22 mouse cellular contexts compared by ENCODE assay signal in the genomic region with DNA sequence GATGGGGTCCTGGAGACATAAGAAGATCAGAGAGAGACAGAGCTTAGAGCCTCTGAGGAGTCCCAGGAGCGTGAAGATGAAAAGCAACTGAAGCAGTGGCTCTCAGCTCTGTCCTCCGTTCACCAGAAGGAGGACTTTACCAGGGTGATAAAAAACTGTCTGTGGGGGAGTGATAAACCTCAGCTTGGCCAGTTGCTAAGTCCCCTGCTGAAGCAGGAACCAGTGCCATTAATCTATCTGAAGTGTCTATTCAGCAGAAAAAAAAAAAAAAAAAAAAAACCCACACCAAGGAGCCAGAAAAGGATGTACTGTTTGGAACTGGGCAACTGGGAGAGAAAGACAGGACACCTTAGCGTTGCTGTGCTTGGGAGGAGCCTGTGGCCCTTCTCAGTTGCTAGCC. TPM values are rescaled to one million over a fixed set of nuclear protein-coding genes. Genes with fewer than 3 reads are reported as not detected.
A peak's percentile ranks its signal among the peaks of the same experiment; 100 is the strongest.
DNase-seq lines count a peak whose midpoint lies in the region; ATAC-seq and TF ChIP-seq lines count a peak whose summit lies in the region.
"Had no signal": no experiment of that assay in that cellular context is flagged by ENCODE, and none has a peak within 500 bp of the region (broad histone marks: within the 10 kb centered on the region; RNA-seq: fewer than 3 reads in every experiment).

No protein-coding gene starts in this region.

- 10% methylated on average over 3 of the region's 3 CpGs for WGBS in liver, embryonic 12.5 days (ENCODE audit: insufficient replicate concordance)
- 45% methylated on average over 3 of the region's 3 CpGs for WGBS in kidney, adult 2 months

- peak overlapping the region; percentile 54 for H3K4me2 ChIP-seq in liver, embryonic 12.5 days
- H3K4me2 ChIP-seq: heart, embryonic 12.5 days; hindbrain, embryonic 15.5 days; intestine, embryonic 15.5 days; limb, embryonic 12.5 days; lung, embryonic 14.5 days had no signal

- no peak overlapping the region; the same call in 1 of the 2 replicates for H3K9ac ChIP-seq in liver, embryonic 12.5 days
- H3K9ac ChIP-seq: forebrain, postnatal 0 days; heart, embryonic 12.5 days; hindbrain, embryonic 15.5 days; intestine, embryonic 15.5 days; limb, embryonic 12.5 days; lung, embryonic 14.5 days had no signal

- H3K9me3 ChIP-seq in liver, embryonic 12.5 days (replicated peaks), result no peaks in the 10 kb centered on the region
- H3K9me3 ChIP-seq: embryonic facial prominence, embryonic 10.5 days; heart, embryonic 12.5 days; hindbrain, embryonic 15.5 days; intestine, embryonic 15.5 days; limb, embryonic 12.5 days; midbrain, embryonic 10.5 days had no signal

- peaks cover 10% of the 10 kb centered on the region for H3K4me1 ChIP-seq in testis, adult 2 months (ENCODE audit: control insufficient read depth, insufficient read depth, low read length)
- H3K4me1 ChIP-seq in liver, embryonic 12.5 days, result peaks cover 41% of the 10 kb centered on the region
- H3K4me1 ChIP-seq in kidney, adult 2 months (ENCODE audit: control insufficient read depth, insufficient read depth, low read length), result no peaks in the 10 kb centered on the region
- H3K4me1 ChIP-seq: hindbrain, embryonic 15.5 days had no signal

- no peak for TF ChIP-seq POLR2A in testis, adult 2 months (IDR thresholded peaks at IDR 0.05; ENCODE audit: control insufficient read depth, low read depth, low read length)
- TF ChIP-seq POLR2A in kidney, adult 2 months (IDR thresholded peaks at IDR 0.05; ENCODE audit: low read depth, low read length), result no peak

- DNase-seq in testis, postnatal 14 days (ENCODE audit: low spot score), result no peak
- peak; percentile 61 for DNase-seq in c-Kit-positive CD71-positive TER-119-positive erythroid progenitor cells, embryonic 14.5 days (ENCODE audit: low spot score)
- DNase-seq in cerebellum, adult 9-11 months, result no peak
- no peak for DNase-seq in gastrocnemius, postnatal 4 days (ENCODE audit: low spot score in 2 of 2)
- no peak for DNase-seq in kidney, adult 2 months
- DNase-seq: adrenal gland, postnatal 14 days; cerebellum, adult 2 months; forebrain, postnatal 0 days; heart, postnatal 14 days; kidney, postnatal 14 days; layer of hippocampus, adult 9-11 months; lung, embryonic 14.5 days; right cerebral cortex, adult 18-20 months had no signal

- H3K27me3 ChIP-seq in testis, adult 2 months (ENCODE audit: control insufficient read depth, insufficient read depth, low read length), result no peaks in the 10 kb centered on the region
- H3K27me3 ChIP-seq in liver, embryonic 12.5 days (replicated peaks), result peaks cover 52% of the 10 kb centered on the region
- no peaks in the 10 kb centered on the region for H3K27me3 ChIP-seq in kidney, adult 2 months (replicated peaks; ENCODE audit: control insufficient read depth, insufficient read depth, low read length)
- H3K27me3 ChIP-seq: hindbrain, embryonic 15.5 days; intestine, embryonic 15.5 days had no signal

- H3K27ac ChIP-seq in testis, adult 2 months (ENCODE audit: control insufficient read depth, insufficient read depth, low read depth, low read length), result no peak overlapping the region
- peak overlapping the region; percentile 77 for H3K27ac ChIP-seq in liver, embryonic 12.5 days
- no peak overlapping the region for H3K27ac ChIP-seq in kidney, adult 2 months (ENCODE audit: insufficient read depth, low read depth, low read length)
- H3K27ac ChIP-seq: embryonic facial prominence, embryonic 10.5 days; hindbrain, embryonic 15.5 days; intestine, embryonic 15.5 days; limb, embryonic 12.5 days; midbrain, embryonic 10.5 days had no signal

- no peak for TF ChIP-seq CTCF in testis, adult 2 months (IDR thresholded peaks at IDR 0.05; ENCODE audit: control insufficient read depth, insufficient read depth, insufficient replicate concordance, low read depth, low read length)
- TF ChIP-seq CTCF in kidney, adult 2 months (conservative IDR thresholded peaks at IDR 0.05; ENCODE audit: insufficient read depth, insufficient read length, low read depth, low read length), result no peak

- ATAC-seq in liver, embryonic 12.5 days, result peak; percentile 81
- ATAC-seq in megakaryocyte-erythroid progenitor cell, adult 5-6 weeks (replicated peaks; ENCODE audit: low FRiP score, low TSS enrichment, poor library complexity, severe bottlenecking), result peak; percentile 90
- ATAC-seq: forebrain, postnatal 0 days; intestine, embryonic 15.5 days had no signal

- peak overlapping the region; percentile 64 for H3K4me3 ChIP-seq in testis, adult 2 months (ENCODE audit: control insufficient read depth, low read depth, low read length)
- H3K4me3 ChIP-seq in liver, embryonic 12.5 days, result peak overlapping the region; percentile 10; the same call in 1 of the 2 replicates
- no peak overlapping the region for H3K4me3 ChIP-seq in kidney, adult 2 months (ENCODE audit: insufficient read depth, low read depth, low read length)
- H3K4me3 ChIP-seq: embryonic facial prominence, embryonic 10.5 days; heart, embryonic 12.5 days; hindbrain, embryonic 15.5 days; intestine, embryonic 15.5 days; limb, embryonic 12.5 days; midbrain, embryonic 10.5 days had no signal

- H3K36me3 ChIP-seq in testis, adult 2 months (ENCODE audit: control insufficient read depth, insufficient read depth, low read length), result no peaks in the 10 kb centered on the region
- H3K36me3 ChIP-seq in liver, embryonic 12.5 days, result no peaks in the 10 kb centered on the region
- H3K36me3 ChIP-seq in kidney, adult 2 months (ENCODE audit: control insufficient read depth, insufficient read depth, low read length), result no peaks in the 10 kb centered on the region
- H3K36me3 ChIP-seq: embryonic facial prominence, embryonic 10.5 days; heart, embryonic 12.5 days; hindbrain, embryonic 15.5 days; intestine, embryonic 15.5 days; limb, embryonic 12.5 days; midbrain, embryonic 10.5 days had no signal

RNA-seq across cellular contexts. Expression of a gene that starts 23.3 kb away (rescaled TPM):
- 80.8 and 89.0 TPM in 2 replicates for polyA plus RNA-seq in testis, adult 2 months (2012; rRNA removed)
- 15.7 and 15.9 TPM in 2 replicates for polyA plus RNA-seq in liver, embryonic 12.5 days (2016; fragmentation: Nextera tagmentation; extraction: Ambion mirVana)
- 19.9 and 20.9 TPM in 2 replicates for total RNA-seq in megakaryocyte-erythroid progenitor cell, adult 5-6 weeks (2014; fragmentation: Nextera tagmentation)
- 41.5 and 44.8 TPM in 2 replicates for total RNA-seq in megakaryocyte-erythroid progenitor cell, adult 5-6 weeks (2017)
- total RNA-seq in gastrocnemius, postnatal 4 days (2021), result 100 to 1,000 TPM; 127 to 137 TPM
- polyA plus RNA-seq in kidney, adult 2 months (2012; rRNA removed), result 124 and 139 TPM in 2 replicates

RNA-seq across cellular contexts. Expression of a gene that starts 29.3 kb away (rescaled TPM):
- polyA plus RNA-seq in testis, adult 2 months (2012; rRNA removed), result 8.2 and 10.7 TPM in 2 replicates
- polyA plus RNA-seq in liver, embryonic 12.5 days (2016; fragmentation: Nextera tagmentation; extraction: Ambion mirVana), result 67.1 and 67.4 TPM in 2 replicates
- total RNA-seq in megakaryocyte-erythroid progenitor cell, adult 5-6 weeks (2014; fragmentation: Nextera tagmentation), result 184 and 223 TPM in 2 replicates
- 419 and 570 TPM in 2 replicates for total RNA-seq in megakaryocyte-erythroid progenitor cell, adult 5-6 weeks (2017)
- total RNA-seq in gastrocnemius, postnatal 4 days (2021), result 10 to 100 TPM; 62.7 to 73.3 TPM
- polyA plus RNA-seq in kidney, adult 2 months (2012; rRNA removed), result 6.6 and 8.5 TPM in 2 replicates

RNA-seq across cellular contexts. Expression of a gene that starts 41.7 kb away (rescaled TPM):
- polyA plus RNA-seq in testis, adult 2 months (2012; rRNA removed), result 123 and 126 TPM in 2 replicates
- polyA plus RNA-seq in liver, embryonic 12.5 days (2016; fragmentation: Nextera tagmentation; extraction: Ambion mirVana), result 4.0 and 4.3 TPM in 2 replicates
- not detected in 2 replicates for total RNA-seq in megakaryocyte-erythroid progenitor cell, adult 5-6 weeks (2014; fragmentation: Nextera tagmentation)
- total RNA-seq in megakaryocyte-erythroid progenitor cell, adult 5-6 weeks (2017), result 0.04 TPM in 1 of 2 replicates, not detected in the other
- 1 to 10 TPM; 2.0 to 2.4 TPM for total RNA-seq in gastrocnemius, postnatal 4 days (2021)
- polyA plus RNA-seq in kidney, adult 2 months (2012; rRNA removed), result 43.8 and 51.7 TPM in 2 replicates
